Mouse (Mus musculus) adrenal gland (tissue): ENCODE measurements around the gene Cfap65.

Experiments
- intact Hi-C: fragments of 180-260 bp; cut with DNase I; formaldehyde crosslinking; loops from one replicate; pipeline ENCODE4 v1.15.1; 2025
- long read RNA-seq, 2 experiments: library from polyadenylated mRNA; unstranded; transcript quantifications; one replicate each; pipeline ENCODE4 v2.0.0; 2020; ENCODE audit warnings: borderline replicate concordance in 1 of 2; ENCODE audit not compliant: insufficient replicate concordance in 1 of 2

Cfap65 gene
- long read RNA-seq, experiment 1 = 0 reads
- long read RNA-seq, experiment 2 = 0 reads

DNA sequence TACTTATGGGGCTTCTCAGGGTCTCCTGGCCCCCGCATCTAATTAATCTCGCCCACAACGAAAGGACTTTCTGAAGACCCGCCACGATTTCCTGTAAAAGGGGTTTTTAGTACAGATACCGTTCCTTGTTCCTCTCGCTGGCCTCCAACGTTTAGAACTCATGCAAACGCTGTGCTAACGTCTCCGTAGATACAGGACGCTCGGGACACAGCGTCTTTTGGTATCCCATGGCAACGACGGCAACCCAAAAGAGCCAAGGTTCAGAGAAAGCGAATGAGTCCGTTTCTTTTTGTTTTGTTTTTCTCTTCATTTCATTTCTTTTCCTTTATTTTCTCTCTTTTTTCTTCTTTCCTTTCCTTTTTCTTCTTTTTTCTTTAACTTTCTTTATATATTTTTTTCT, at the start of gene Cfap65:
Gene Cfap65, minus strand, starts transcription at position 198 of the 400 bp plus-strand sequence.
- intact Hi-C loops = no loop called here

DNA sequence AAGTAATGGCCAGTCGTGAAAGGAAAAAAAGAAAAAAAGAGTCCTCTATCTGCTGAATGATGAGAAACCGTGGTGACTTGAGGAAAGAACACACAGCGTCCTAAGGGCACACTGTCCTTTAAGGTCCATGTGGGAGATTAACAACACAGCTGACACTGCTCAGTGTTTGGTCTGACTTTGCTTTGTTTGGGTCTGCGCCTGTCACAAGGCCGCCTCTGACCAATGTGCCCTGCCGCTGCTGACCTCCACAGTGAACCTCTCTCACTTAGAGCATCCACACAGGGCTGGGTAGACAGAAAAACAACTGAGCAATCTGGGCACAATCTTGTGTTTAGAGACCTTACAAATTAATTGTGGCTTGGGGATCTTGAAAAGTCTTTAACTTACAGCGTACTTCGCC, 41.6 kb upstream of the Cfap65 start:
- intact Hi-C loops = no loop called here

DNA sequence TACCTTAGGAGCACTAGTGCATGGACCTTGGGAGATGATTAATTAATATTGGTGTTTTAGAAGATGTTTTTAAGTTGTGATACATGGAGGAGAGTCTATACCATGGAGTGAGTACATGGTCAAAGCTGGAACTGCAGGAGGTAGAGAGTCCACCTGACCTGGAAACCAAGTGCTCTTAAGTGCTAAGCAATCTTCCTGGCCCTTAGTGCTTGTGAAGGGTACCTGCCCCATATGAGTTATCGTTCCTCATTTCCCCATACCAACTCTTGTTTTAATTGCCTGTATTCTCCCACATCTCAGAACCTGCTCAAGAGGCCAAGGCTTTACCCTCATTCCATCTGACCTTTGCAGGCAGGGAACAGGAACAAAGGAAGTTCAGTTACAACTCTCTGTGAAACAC, 40.5 kb upstream of the Cfap65 start:
- intact Hi-C loops = no loop called here

DNA sequence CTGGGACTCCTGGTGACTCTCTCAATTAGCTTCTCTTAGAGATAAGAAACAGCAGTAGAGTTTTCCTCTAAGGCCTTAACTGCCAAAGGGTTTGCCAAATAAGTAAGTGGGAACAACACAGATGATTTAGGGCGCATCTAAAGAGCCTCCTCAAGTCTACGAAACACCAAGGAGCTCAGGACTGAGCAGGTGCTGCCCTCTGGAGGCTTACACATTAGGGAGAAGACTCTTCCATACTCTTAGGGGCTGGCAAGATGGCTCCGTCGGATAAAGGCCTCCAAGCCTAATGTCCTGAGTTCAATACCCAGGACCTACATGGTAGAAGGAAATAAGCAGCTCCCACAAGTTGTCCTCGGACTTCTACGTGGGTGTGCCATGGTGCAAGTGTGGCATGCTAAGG, 38.2 kb upstream of the Cfap65 start:
- intact Hi-C loops = no loop called here

DNA sequence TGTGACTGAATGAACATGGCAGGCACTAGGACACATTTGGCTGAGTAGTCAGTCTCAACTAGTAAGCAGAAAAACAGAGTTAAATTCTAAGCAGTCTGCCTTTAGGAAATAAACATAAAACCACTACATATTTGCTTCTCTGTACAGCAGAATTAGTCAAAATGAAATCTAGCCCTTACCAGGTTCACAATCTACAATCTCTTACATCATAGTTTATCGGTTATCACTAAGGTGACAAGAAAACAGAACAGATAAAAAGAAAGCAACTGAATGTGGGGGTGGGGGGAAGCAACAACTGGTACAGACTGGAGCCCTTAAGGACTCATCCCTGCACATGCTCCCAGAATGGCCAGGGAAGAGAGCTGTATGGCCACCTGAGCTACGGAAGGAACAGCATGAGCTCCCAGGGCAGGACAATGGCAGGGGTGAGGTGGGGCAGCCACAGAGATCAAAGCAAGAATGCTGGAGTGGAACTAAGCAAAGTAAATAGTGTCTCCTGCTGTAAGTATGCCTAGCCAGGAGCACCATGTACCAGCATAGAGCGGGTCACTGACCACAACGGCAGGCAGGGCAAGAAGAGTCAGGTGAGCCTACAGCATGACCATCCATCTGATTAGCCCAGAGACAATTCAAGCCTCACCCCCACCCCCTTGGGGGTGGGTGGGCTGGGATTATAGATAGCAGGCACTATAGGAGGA, 36.1 kb upstream of the Cfap65 start:
- intact Hi-C loops = no loop called here

DNA sequence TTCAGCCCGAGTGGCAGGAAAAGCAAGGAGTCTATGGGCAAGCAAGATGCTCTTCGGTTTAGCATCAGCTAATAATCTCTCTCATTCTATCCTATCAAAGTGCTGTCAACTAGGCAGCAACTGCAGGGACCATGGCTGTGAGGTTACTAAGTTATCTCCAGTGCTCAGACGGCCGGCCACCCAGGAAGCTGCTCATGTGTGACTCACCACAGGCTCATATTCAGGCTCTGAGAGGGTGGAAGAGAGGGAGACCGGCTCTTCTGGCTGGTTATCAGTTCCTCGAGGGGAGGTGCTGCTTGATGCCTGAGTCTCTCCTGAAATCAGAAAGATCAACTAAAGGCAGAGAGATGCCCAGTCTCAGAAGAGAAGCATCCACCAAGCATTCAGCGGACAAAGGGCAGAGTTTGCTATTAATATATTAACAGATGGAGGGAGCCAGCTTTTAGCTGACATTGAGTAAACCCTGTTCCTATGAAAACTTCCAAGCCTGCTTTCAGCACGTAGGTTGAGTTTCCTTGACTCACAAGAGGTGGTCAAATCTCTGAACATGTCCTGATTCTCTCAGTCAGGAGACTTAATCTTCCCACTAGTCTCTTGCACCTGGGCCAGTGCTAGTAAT, 32.7 kb upstream of the Cfap65 start:
- intact Hi-C loops = no loop called here

DNA sequence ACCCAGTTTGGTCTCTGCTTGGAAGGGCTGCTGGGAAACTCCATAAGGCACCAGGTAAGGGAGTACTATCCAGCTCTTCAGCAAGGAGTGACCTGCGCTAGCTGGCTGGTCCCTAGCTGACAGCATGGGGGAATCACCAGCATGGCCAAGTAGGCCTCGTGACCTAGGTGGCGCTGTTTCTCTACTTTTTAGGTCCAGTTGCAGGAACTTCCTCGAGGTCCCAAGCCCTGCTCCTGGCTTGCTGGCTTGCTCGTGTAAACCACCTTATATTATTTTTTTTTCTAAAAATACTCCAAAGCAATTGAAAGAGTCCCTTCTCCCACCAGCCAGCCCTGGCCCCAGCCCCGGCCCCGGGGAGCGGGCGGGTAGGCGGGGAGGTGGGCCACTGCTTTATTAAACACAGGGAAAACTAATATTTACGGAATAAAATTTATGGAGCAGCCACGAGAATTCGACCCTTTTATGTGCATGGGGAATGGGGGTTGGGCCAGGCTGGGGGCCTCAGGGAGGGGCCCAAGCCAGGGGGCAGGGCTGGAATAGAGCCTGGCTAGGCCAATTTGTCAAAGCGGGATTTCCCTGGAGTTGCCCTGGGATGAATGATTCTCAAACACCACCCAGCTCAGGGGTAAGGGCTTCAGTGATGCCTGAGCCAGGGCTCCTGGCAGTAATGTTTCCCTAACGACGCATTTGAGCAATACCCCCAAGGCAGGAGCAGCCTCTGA, 29.3 kb upstream of the Cfap65 start:
- intact Hi-C loops = loop anchor here (2.0 to 5.0 kb wide), 2 partner anchors 38 to 52 kb away; no protein-coding TSS in a partner anchor

DNA sequence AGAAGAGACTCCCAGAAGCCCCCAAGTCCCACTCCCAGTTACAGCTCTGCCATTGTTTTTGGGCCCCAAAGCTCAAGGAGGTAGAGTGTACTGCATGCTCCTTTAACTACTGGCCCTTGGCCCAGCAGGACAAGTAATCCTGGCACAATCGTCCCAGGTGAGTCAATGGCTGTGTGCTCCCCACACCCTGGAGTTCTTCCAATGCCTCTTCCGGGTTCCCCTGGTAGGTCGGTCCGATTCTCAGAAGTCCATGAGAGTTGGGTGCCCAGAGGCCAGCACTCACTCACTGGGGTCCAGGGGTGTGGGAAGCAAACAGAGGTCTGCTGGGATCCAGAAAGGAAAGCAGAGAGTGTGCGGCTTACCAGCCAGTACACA, 27.4 kb upstream of the Cfap65 start:
- intact Hi-C loops = loop anchor here (5.0 kb wide), 1 partner anchor 39 kb away; no protein-coding TSS in a partner anchor

DNA sequence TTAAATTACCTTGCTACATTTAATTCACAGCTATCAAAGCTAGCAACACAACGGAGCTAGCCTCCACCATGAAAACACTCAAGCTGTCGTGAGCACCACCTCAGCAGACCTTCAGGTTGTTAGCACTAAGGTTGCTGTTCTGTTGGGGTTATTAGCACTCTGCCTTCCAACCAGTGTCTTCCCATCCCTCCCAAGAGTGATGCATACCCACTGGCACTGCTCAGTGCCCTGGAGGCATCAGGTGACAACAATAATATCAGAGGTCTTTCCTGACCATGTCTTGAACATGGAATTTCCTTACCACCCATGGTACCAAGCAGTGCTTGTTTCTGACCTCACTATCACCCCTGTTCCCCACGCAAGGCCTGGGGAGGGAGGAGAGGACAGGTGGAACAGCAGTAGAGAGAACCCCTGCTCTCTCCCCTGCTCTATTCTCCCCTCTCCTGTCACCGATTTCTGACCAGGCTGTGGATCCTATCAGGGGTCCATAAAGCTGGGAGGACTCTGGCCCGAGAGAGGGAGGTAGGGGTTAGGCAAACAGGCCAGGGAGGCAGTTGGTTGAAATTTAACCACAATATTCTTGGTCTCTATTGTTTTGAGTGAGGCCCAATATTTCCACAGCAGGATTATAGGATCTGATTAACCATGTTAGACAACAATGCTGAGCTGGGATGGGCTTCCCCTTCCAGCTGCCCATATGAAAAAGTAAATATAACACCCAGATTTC, 26.9 kb upstream of the Cfap65 start:
- intact Hi-C loops = loop anchor here (5.0 kb wide), 1 partner anchor 40 kb away; no protein-coding TSS in a partner anchor

DNA sequence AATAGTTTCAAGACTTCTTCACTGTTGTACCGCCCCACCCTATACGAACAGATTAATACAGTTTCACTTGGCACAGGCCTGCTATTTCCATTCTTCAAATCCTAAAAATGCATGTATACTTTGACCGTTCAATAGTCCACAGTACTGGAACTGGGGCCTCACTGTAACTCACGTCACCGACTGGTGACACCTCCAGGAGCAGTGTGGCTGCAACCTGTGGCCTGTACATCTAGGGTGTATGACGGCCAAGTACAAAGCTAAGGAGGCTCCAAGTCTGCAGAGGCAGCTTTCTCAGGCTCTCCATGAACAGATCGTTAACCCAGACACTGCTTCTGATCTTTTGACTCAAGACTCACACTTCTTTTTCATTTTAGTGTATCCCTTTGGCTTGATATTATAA, 26.3 kb upstream of the Cfap65 start:
- intact Hi-C loops = loop anchor here (5.0 kb wide), 1 partner anchor 41 kb away; no protein-coding TSS in a partner anchor

DNA sequence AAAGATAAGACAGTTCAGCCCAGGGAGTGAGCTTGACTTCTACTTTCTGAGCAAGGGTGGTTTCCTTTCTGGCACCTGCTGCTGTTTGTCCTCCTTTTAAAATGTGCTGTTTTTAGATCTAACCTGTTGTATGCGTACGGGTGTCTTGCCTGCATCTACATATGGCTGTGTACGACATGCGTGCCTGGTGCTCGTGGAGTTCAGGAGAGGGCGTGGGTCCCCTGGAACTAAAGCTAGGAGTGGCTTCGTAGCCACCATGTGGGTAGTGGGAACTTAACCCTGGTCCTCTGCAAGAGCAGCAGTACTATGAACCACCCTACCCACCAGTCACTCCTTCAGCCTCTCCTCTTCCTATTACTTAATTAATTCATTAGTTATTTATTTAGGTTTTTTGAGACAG, 24.7 kb upstream of the Cfap65 start:
- intact Hi-C loops = loop anchor here (5.0 kb wide), 1 partner anchor 42 kb away; no protein-coding TSS in a partner anchor

DNA sequence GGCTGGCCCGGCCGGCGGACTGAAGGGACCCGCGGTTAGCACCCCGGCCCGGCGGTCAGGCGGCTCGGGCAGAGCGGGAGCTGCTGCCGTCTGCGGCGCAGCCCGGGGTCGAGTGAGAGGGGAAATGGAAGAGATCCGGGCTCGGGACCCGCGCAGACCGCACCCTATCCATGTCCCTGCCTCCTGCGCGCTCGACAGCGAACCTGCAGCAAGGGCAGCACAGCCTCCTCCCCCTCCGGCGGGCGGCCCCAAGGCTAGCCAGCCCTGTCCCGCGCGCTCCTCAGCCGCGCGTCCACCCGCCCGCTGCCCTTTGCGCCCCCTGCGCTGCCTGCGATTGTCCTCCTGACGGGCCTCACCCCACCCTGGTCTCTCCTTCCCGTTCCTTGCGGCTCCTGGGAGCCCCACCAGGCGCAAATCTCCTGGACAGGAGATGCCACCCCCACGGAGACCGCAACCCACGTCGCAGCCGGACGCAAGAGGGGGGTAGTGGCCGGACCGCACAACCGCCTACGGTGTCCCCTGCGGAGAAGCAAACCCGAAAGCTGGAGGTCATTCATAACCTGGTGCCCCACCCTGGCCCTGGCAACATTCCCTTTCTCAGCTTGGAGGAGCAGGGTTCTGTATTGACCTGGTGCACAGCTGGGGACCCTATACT, 16.3 kb upstream of the Cfap65 start, which contains the start of gene Ihh:
Gene Ihh, minus strand, starts transcription at position 117 of the 655 bp plus-strand sequence.
- intact Hi-C loops = no loop called here

DNA sequence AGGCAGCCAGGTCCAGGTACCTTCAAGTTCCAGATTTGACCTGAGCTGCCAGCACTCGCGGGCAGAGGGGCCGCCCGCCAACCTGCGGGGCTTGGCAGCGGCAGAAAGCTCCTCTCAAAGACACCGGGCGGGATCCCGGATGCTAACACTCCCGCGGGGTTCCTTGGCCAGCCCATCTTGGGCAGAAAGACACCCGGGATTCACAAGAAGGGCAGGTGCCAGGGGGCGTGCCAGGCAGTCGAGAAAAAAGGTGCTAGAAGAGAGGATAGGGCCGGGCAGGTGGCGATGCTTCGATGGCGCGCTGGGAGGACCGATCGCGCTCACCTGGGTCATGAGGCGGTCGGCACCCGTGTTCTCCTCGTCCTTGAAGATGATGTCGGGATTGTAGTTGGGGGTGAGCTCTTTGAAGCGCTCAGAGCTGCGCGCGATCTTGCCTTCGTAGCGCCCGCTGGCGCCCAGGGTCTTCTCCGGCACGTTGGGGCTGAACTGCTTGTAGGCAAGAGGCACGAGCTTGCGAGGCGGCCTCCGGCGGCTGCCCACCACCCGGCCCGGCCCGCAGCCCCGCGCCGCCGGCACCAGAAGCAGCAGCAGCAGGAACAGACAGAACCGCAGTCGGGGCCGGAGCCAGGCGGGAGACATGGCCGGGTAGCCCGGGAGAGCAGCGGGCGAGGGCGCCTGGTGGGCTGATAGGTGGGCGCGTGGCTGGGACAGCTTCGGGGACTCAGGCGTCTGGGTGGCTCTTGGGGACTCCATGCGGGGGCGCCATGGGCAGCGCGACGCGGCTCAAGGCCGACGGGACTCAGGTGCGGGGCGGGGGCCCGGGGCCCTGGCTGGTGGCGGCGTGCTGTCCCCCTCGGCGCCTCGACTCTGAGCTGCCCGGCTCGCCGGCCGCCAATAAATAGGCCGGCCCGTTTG, 15.4 kb upstream of the Cfap65 start:
- intact Hi-C loops = no loop called here

DNA sequence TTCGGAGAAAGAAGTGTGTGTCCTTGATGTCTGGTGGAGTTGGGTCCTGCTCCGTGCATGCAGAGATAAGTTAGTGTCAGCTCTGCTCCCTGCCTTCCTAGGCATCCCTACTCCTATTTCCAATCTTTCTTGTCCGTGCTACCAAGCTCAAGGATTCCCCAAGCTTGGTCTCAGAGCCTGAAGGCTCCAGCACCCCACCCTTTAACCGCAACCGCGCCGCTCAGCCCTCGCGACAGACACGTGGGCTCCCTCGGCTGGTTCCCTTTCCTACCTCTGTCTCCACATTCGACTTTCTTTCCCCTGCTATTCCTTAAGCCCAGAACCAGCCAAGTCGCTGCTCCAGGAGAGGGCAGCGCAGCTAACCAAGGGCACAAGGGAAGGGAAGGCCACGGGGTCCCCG, 14.7 kb upstream of the Cfap65 start:
- intact Hi-C loops = no loop called here

DNA sequence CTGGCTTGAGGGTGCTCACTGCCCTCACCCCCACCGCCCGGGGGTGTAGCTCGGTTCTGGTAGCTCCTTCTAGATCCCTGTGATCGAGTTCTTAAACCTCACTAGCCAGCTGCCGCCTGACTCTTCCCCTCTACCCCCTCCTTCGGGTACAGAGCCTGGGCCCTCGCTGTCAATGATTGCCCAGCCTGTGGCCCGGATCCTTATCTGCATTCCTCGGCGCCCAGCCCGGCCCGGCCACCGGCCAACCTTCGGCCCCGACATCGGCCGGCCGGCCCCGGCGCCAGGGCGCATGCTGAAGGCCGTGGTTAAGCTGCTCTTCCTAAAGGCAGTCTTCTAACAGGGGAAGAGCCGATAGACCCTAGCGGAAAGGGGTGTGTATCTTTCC, 14.3 kb upstream of the Cfap65 start:
- intact Hi-C loops = loop anchor here (5.0 to 10.0 kb wide), 2 partner anchors 68 to 305 kb away; no protein-coding TSS in a partner anchor

DNA sequence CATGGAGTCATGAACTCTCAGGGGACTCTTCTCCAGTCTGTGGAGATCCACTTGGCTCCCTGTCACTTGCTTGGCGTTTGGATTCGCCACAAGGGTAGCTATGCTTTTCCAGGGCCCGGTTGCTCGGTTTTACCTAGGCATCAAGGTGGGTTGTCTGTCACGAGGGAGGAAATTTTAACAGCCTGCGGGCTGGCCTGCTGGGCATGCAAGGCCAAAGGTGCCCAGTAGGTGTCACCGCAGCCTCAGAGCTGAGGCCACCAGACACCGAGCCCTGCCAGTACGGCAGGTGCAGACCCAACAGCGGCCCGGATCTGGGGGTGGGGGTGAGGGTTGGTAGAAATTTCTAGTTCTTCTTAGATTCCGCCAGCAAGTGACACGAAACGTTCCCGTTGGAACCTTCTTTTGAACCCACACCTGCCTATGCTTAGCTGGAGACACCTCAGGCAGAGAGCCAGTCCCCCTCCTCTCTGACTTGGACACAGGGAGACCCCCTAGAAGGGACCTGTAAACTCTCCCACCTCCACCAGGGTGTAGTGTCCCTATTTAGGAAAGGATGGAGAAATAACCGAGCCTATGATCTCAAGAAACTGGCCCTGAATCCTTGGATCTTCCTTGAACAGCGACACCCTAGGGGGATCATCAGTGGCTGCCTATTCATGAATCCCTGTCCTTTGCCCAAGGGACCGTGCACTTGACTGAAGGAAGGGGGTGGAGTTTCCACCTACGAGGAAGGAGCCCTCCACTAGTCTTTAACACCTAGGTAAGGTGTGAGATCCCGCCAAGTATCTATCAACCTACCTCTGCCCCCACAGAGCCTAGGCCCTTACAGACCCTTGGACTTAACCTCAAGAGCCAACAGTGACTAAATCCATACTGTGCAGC, 13.6 kb upstream of the Cfap65 start:
- intact Hi-C loops = loop anchor here (5.0 to 10.0 kb wide), 2 partner anchors 68 to 306 kb away; no protein-coding TSS in a partner anchor

DNA sequence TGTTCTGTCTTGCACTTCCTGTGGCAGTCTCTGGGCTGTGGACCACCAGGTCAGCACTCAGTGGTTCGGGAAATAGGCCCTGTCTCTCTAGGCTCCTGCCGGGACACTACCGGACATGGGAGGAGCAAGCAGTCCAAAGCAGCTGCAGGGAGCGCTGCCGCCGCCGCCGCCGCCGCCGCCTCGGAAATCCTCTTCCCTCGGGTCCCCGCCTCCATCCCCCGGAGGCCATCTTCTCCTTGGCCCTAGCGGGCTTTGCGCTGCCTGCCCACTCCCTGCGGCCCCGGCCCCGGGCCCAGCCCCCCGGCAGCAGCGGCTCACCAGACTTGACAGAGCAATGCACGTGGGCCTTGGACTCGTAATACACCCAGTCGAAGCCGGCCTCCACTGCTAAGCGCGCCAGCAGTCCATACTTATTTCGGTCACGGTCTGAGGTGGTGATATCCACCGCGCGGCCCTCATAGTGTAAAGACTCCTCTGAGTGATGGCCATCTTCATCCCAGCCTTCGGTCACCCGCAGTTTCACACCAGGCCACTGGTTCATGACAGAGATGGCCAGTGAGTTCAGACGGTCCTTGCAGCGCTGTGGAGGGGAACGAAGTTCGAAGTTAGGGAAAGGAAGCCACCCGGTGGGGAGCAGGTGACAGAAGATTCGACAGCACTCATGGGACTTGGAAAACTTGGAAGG, 12.7 kb upstream of the Cfap65 start:
- intact Hi-C loops = loop anchor here (5.0 to 10.0 kb wide), 2 partner anchors 69 to 307 kb away; no protein-coding TSS in a partner anchor
